Mouse (Mus musculus) heart, postnatal 4 days (tissue): Measurements from ENCODE around the gene E130218I03Rik. TPM values are rescaled to one million over a fixed set of nuclear protein-coding genes. Genes with fewer than 3 reads are reported as not detected.

Experiments
- DNase-seq: peaks from one replicate; pipeline ENCODE4 v3.0.0; 2021
- total RNA-seq, 2 experiments: library from RNA; stranded (reverse); gene quantifications; 2 replicates each; pipeline ENCODE4 v1.2.3; 2021

Gene E130218I03Rik
- total RNA-seq = not detected

- DNase-seq = no peak
Observed at GRCm38 (mm10) chr4:134243516-134244250, at the start of gene E130218I03Rik. E130218I03Rik (plus strand) TSS chr4:134243662.

- no peak for DNase-seq
Observed at GRCm38 (mm10) chr4:134199371-134199770, 44.1 kb upstream of the E130218I03Rik start.

- DNase-seq = no peak
Observed at GRCm38 (mm10) chr4:134202904-134203303, 40.6 kb upstream of the E130218I03Rik start, which contains the start of gene Gm7534. Gm7534 (minus strand) TSS chr4:134203004.

- DNase-seq = no peak
Observed at GRCm38 (mm10) chr4:134203340-134203896, 40.0 kb upstream of the E130218I03Rik start.

- no peak for DNase-seq
Observed at GRCm38 (mm10) chr4:134206488-134207053, 36.9 kb upstream of the E130218I03Rik start.

- no peak for DNase-seq
Observed at GRCm38 (mm10) chr4:134222793-134223600, 20.5 kb upstream of the E130218I03Rik start.

GRCm38 (mm10) chr4:134227194-134227593, 16.3 kb upstream of the E130218I03Rik start, which contains the start of gene Catsper4:
Catsper4 (minus strand) TSS chr4:134227383.
- no peak for DNase-seq

GRCm38 (mm10) chr4:134230431-134230830, 13.0 kb upstream of the E130218I03Rik start:
- DNase-seq = no peak

- DNase-seq = no peak
Observed at GRCm38 (mm10) chr4:134234876-134235275, 8.6 kb upstream of the E130218I03Rik start.

GRCm38 (mm10) chr4:134237582-134238278, 5.7 kb upstream of the E130218I03Rik start:
- no peak for DNase-seq

GRCm38 (mm10) chr4:134238279-134238651, 5.2 kb upstream of the E130218I03Rik start, which contains the start of gene Cnksr1:
Cnksr1 (minus strand) TSS chr4:134238399.
- peak; percentile 88 for DNase-seq

- DNase-seq = no peak
Observed at GRCm38 (mm10) chr4:134238686-134239085, 4.8 kb upstream of the E130218I03Rik start.

GRCm38 (mm10) chr4:134245148-134245843, 1.8 kb downstream of the E130218I03Rik start, which contains the start of gene Zfp593:
Zfp593 (minus strand) TSS chr4:134245592.
- peak; percentile 98 for DNase-seq

- DNase-seq = no peak
Observed at GRCm38 (mm10) chr4:134246256-134246655, 2.8 kb downstream of the E130218I03Rik start.

GRCm38 (mm10) chr4:134246719-134247258, 3.3 kb downstream of the E130218I03Rik start, which contains the start of gene Gm30191:
Gm30191 (plus strand) TSS chr4:134246935.
- DNase-seq = no peak

GRCm38 (mm10) chr4:134249651-134250050, 6.2 kb downstream of the E130218I03Rik start:
- DNase-seq = peak; percentile 89

GRCm38 (mm10) chr4:134250116-134250929, 6.9 kb downstream of the E130218I03Rik start:
- no peak for DNase-seq

GRCm38 (mm10) chr4:134250930-134251240, 7.4 kb downstream of the E130218I03Rik start:
- DNase-seq = no peak

- DNase-seq = peak; percentile 61
Observed at GRCm38 (mm10) chr4:134251241-134252130, 8.0 kb downstream of the E130218I03Rik start.
